Mouse (Mus musculus) C2C12 (cell line): ENCODE data around the gene Synpo2l. TPM values are rescaled to one million over a fixed set of nuclear protein-coding genes. Genes with fewer than 3 reads are reported as not detected.

ENCODE experiments used
- H3K27me3 ChIP-seq: one replicate; pipeline ENCODE4 v1.6.1; 2011; ENCODE audit not compliant: control insufficient read depth, insufficient read depth, insufficient read length
- H3K36me3 ChIP-seq: one replicate; pipeline ENCODE4 v1.6.1; 2011; ENCODE audit not compliant: control insufficient read depth, insufficient read depth
- H3K4me3 ChIP-seq: one replicate; pipeline ENCODE4 v1.5.1; 2011; ENCODE audit warnings: mild to moderate bottlenecking, control low read depth; ENCODE audit not compliant: poor library complexity, insufficient read depth, severe bottlenecking
- H3K79me2 ChIP-seq: one replicate; pipeline ENCODE4 v1.6.1; 2011; ENCODE audit not compliant: control insufficient read depth, insufficient read depth
- H3K79me3 ChIP-seq: one replicate; pipeline ENCODE4 v1.6.1; 2011; ENCODE audit warnings: low read depth, control low read depth
- H3ac ChIP-seq: one replicate; pipeline ENCODE3; 2011; ENCODE audit warnings: low read depth; ENCODE audit not compliant: control insufficient read depth, insufficient read length
- CEBPB ChIP-seq: IDR thresholded peaks from one replicate; pipeline ENCODE4 v1.6.1; 2011; ENCODE audit warnings: low read depth, mild to moderate bottlenecking, control low read depth, moderate library complexity
- CTCF ChIP-seq: IDR thresholded peaks from one replicate; pipeline ENCODE4 v1.5.1; 2011; ENCODE audit not compliant: control insufficient read depth, insufficient read depth, insufficient read length
- FOSL1 ChIP-seq: IDR thresholded peaks from one replicate; pipeline ENCODE4 v1.8.0; 2011; ENCODE audit warnings: mild to moderate bottlenecking, low read length; ENCODE audit not compliant: poor library complexity, insufficient read depth, severe bottlenecking
- MAX ChIP-seq: IDR thresholded peaks from one replicate; pipeline ENCODE4 v1.6.1; 2011; ENCODE audit warnings: mild to moderate bottlenecking, control low read depth
- MYOD1 ChIP-seq: IDR thresholded peaks from one replicate; pipeline ENCODE4 v1.6.1; 2011; ENCODE audit warnings: low read depth; ENCODE audit not compliant: control insufficient read depth, insufficient read length
- MYOG ChIP-seq: IDR thresholded peaks from one replicate; pipeline ENCODE4 v1.6.1; 2011; ENCODE audit not compliant: control insufficient read depth, insufficient read length; ENCODE audit errors: extremely low read depth
- USF1 ChIP-seq: IDR thresholded peaks from one replicate; pipeline ENCODE4 v1.6.1; 2011; ENCODE audit warnings: low read depth, mild to moderate bottlenecking, control low read depth, moderate library complexity
- polyA plus RNA-seq: library from polyadenylated mRNA; unstranded; fragments of >200 nt; fragmentation: generic; extraction: Trizol; gene quantifications from one replicate; pipeline ENCODE4 v1.2.1, GENCODE M21; 2012; ENCODE audit warnings: missing spikeins

Synpo2l gene
- polyA plus RNA-seq, 1 experiment: 42.3 TPM

DNA sequence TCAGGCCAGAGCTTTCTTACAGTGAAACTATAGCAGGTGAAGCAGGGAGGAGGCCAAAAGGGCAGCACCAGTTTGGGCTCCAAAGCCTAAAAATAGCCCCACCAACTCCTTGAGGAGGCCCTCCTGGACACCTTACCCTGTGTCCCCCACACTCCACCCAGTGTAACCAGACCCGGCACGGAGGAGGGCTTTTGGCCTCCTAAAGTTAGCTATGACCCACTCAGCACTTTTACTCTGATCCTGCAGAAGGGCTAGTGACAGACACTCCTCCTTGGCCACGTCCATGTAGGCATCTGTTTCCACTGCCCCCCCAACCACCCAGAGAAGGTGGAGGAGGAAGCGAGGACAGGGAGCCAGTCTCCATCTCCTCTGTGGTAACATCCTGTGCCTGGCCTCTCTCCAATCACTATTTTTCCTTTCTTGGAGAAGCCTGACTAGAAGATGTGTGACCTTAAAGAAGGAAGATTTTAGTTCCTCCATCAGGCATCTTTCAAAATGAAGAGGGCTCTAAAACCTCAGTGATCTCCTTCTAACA is 16.4 kb downstream of the Synpo2l start:
- no peak for TF ChIP-seq CTCF
- no peak for TF ChIP-seq CEBPB
- TF ChIP-seq MYOD1: no peak
- no peak for TF ChIP-seq USF1
- TF ChIP-seq MYOG: no peak
- TF ChIP-seq FOSL1: no peak
- no peak for TF ChIP-seq MAX
- no peak overlapping the region for H3K4me3 ChIP-seq
- no peaks in the 10 kb centered on the region for H3K79me2 ChIP-seq
- no peaks in the 10 kb centered on the region for H3K79me3 ChIP-seq
- H3ac ChIP-seq: no peak overlapping the region
- no peaks in the 10 kb centered on the region for H3K27me3 ChIP-seq
- H3K36me3 ChIP-seq: no peaks in the 10 kb centered on the region

DNA sequence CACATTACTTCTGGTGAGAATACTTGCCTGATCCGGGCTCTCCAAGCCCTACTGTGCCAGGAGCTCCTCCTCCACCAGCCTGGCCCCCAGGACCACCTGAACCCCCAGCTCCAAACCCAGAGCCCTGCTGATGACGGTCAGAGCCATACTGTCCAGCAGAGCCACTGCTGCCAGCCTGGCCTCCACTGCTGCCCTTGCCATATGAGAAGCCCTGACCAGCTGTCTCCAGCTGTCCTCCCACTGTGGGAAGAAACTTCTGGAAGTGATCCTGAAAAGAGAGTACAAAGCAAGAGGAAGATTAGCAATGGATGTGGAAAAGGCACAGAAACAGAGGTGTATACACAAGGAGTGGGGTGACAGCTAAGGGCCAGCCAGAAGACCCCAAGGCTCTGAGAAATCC is 17.2 kb downstream of the Synpo2l start:
- no peaks in the 10 kb centered on the region for H3K79me3 ChIP-seq
- no peak overlapping the region for H3ac ChIP-seq
- TF ChIP-seq USF1 (no peak), FOSL1 (no peak), MYOG (no peak)
- H3K79me2 ChIP-seq: no peaks in the 10 kb centered on the region
- H3K4me3 ChIP-seq: no peak overlapping the region
- H3K36me3 ChIP-seq: no peaks in the 10 kb centered on the region
- no peaks in the 10 kb centered on the region for H3K27me3 ChIP-seq

DNA sequence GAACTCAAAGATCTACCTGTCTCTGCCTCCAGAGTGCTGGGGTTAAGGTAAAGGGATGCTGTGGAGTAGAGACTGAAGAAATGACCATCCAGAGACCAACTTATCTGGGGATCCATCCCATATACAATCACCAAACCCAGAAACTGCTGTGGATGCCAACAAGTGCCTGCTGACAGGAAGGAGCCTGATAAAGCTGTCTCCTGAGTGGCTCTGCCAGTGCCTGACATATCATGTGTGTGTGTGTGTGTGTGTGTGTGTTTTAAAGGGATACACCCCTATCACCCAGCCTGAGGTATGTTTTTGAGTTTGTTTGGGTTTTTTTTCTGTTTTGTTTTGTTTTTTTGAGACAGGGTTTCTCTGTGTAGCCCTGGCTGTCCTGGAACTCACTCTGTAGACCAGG is 21.8 kb downstream of the Synpo2l start:
- Histone ChIP-seq H3K79me3 (peaks cover 4% of the 10 kb centered on the region), H3K79me2 (peaks cover 8% of the 10 kb centered on the region), H3K4me3 (no peak overlapping the region), H3K36me3 (no peaks in the 10 kb centered on the region), H3ac (no peak overlapping the region), H3K27me3 (no peaks in the 10 kb centered on the region)
- no peak for TF ChIP-seq FOSL1
- TF ChIP-seq MYOD1: no peak
- TF ChIP-seq CEBPB: no peak
- TF ChIP-seq USF1: no peak

DNA sequence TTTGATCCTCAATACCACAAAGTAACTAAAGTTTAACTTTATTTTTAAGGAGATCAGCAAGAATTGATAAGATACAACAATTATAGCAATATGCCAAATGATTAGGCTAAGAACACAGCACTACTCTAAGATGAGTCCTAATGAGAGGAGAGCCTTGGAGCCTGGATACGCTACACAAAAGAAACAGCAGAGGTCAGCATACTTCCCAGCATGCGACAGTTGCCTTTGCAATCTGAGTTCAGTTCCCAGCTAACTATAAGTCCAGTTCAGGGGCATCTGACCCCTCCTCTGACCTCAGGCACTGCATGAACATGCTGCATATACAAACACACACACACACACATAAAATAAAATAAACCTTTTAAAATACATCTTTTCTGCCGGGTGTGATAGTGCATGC is 22.6 kb downstream of the Synpo2l start:
- Histone ChIP-seq H3K79me3 (peaks cover 5% of the 10 kb centered on the region), H3K27me3 (no peaks in the 10 kb centered on the region), H3ac (no peak overlapping the region), H3K4me3 (no peak overlapping the region), H3K79me2 (peaks cover 13% of the 10 kb centered on the region), H3K36me3 (no peaks in the 10 kb centered on the region)
- TF ChIP-seq CTCF (peak; percentile 17), CEBPB (no peak)

DNA sequence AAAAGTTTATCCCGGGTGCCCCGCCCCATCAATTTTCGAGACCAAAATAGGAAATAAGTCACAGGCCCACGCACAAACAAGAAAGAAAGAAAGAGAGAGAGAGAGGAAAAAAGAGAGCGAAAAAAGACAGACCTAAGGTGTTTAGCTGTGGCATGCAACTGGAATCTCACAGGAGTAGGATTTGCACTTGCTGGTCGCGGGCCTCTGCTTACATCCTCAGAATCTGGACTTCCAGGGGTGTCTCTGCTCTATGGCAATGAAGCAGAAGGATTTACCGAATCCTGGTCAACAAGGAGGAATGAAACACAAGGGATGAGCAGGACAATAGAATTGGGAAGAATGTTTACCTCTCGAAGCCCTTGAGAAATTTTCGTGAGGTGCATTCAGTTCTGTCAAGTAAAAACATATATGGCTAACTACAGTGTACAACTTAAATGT is 26.7 kb downstream of the Synpo2l start:
- H3K27me3 ChIP-seq: no peaks in the 10 kb centered on the region
- TF ChIP-seq USF1 (no peak), MYOG (no peak), FOSL1 (no peak), CEBPB (no peak), MYOD1 (no peak), MAX (no peak), CTCF (no peak)
- peak overlapping the region; percentile 91 for H3ac ChIP-seq
- peaks cover 28% of the 10 kb centered on the region for H3K79me2 ChIP-seq
- peaks cover 8% of the 10 kb centered on the region for H3K79me3 ChIP-seq
- H3K36me3 ChIP-seq: no peaks in the 10 kb centered on the region
- peak overlapping the region; percentile 74 for H3K4me3 ChIP-seq

DNA sequence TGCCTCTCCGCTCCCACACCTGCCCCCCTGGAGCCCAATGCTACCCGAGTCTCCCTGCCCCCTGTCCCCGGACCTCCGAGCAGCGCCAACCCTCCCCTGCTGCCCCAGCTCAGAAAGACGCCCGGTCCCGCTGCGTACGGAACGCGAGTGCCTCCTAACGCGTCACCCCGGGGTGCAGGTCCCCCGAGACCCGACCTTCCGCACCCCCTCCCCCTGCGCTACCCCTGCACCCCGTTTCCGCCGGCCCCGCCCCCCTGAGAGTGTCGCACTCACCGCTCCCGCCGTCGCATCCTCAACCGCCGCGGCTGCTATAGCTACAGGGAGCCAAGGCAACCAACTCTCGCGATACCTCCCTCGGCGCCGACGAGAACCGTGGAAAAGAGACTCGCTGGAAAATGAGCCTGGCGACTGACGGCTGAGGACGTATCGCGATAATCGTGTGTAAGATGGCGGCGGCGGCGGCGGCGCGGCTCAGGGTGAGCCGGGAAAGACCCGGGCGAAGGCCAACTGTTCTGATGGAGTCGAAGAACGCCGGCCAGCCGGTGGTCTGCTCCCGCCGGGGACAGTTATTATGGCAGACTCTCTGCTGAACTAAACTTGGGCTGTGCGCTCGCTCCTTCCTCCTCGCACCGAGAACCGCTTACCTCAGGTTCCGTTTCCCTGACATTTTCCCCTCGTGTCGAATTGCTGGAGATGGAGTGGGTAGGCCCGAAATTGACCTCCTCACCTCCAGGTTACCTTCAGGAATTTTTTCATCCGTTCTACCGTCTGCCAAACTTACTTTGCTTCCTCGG is 27.3 kb downstream of the Synpo2l start, which contains the start of gene Usp54:
Gene Usp54 (minus strand): TSS at position 420 of the 794 bp plus-strand sequence.
- no peaks in the 10 kb centered on the region for H3K27me3 ChIP-seq
- TF ChIP-seq MYOG: no peak
- no peak for TF ChIP-seq USF1
- TF ChIP-seq MAX: no peak
- no peak for TF ChIP-seq MYOD1
- TF ChIP-seq CTCF: no peak
- TF ChIP-seq FOSL1: no peak
- TF ChIP-seq CEBPB: no peak
- H3ac ChIP-seq: peak within 1 kb of the TSS; percentile 91

More for the DNA sequence above, 27.3 kb downstream of the Synpo2l start, which contains the start of gene Usp54:
- Histone ChIP-seq H3K36me3 (no peaks in the 10 kb centered on the region), H3K79me2 (peaks cover 30% of the 10 kb centered on the region), H3K4me3 (peak within 1 kb of the TSS; percentile 74), H3K79me3 (peaks cover 8% of the 10 kb centered on the region)
